Mouse (Mus musculus) MEL (cell line): ENCODE measurements around the gene Olfr1368.

ENCODE experiments used
- BHLHE40 ChIP-seq: IDR thresholded peaks from 2 replicates; pipeline ENCODE4 v1.6.1; 2012; ENCODE audit warnings: low read depth, mild to moderate bottlenecking, inconsistent platforms, low read length, improper control_type of control experiment, borderline replicate concordance
- CTCF ChIP-seq, 3 experiments: IDR thresholded peaks in 2 of 3; conservative IDR thresholded peaks in 1 of 3; 2 replicates each; pipeline ENCODE4 v1.5.1; 2011 to 2012; ENCODE audit warnings: low read length in 3 of 3, low read depth in 2 of 3, mild to moderate bottlenecking in 2 of 3, improper control_type of control experiment in 1 of 3, inconsistent platforms in 1 of 3, mixed read lengths in 1 of 3, moderate library complexity in 1 of 3; ENCODE audit not compliant: control insufficient read depth in 1 of 3, insufficient read depth in 1 of 3, poor library complexity in 1 of 3, severe bottlenecking in 1 of 3
- EP300 ChIP-seq, 2 experiments: IDR thresholded peaks; 2 replicates each; pipeline ENCODE4 v1.6.1; 2011; ENCODE audit warnings: improper control_type of control experiment in 2 of 2, low read length in 2 of 2, low read depth in 1 of 2, mild to moderate bottlenecking in 1 of 2
- KAT2A ChIP-seq: conservative IDR thresholded peaks from 2 replicates; pipeline ENCODE4 v1.6.1; 2012; ENCODE audit warnings: low read depth, low read length, improper control_type of control experiment, inconsistent platforms
- MAX ChIP-seq: IDR thresholded peaks from 2 replicates; pipeline ENCODE4 v1.6.1; 2011; ENCODE audit warnings: low read length, improper control_type of control experiment
- MXI1 ChIP-seq: IDR thresholded peaks from 2 replicates; pipeline ENCODE4 v1.6.1; 2011; ENCODE audit warnings: mild to moderate bottlenecking, low read depth, low read length, improper control_type of control experiment
- MYC ChIP-seq: IDR thresholded peaks from 2 replicates; pipeline ENCODE4 v1.6.1; 2011; ENCODE audit warnings: low read depth, mild to moderate bottlenecking, low read length, improper control_type of control experiment, moderate library complexity
- NELFE ChIP-seq: IDR thresholded peaks from 2 replicates; pipeline ENCODE4 v1.6.1; 2011; ENCODE audit warnings: low read depth, low read length, improper control_type of control experiment
- POLR2A ChIP-seq, 2 experiments: IDR thresholded peaks; 2 replicates each; pipeline ENCODE4 v1.6.1; 2011 to 2012; ENCODE audit warnings: low read length in 2 of 2, mild to moderate bottlenecking in 2 of 2, control low read depth in 1 of 2, improper control_type of control experiment in 1 of 2, low read depth in 1 of 2, moderate library complexity in 1 of 2; ENCODE audit not compliant: control insufficient read depth in 1 of 2, insufficient read depth in 1 of 2, poor library complexity in 1 of 2
- RAD21 ChIP-seq: IDR thresholded peaks from 2 replicates; pipeline ENCODE4 v1.6.1; 2011; ENCODE audit warnings: mild to moderate bottlenecking, low read depth, low read length, improper control_type of control experiment
- TAL1 ChIP-seq: IDR thresholded peaks from 2 replicates; pipeline ENCODE4 v1.6.1; 2012; ENCODE audit warnings: mild to moderate bottlenecking, inconsistent platforms, low read length, moderate library complexity, mixed read lengths
- TBP ChIP-seq: IDR thresholded peaks from 2 replicates; pipeline ENCODE4 v1.8.0; 2011; ENCODE audit warnings: low read depth, low read length, improper control_type of control experiment
- TCF12 ChIP-seq: IDR thresholded peaks from 2 replicates; pipeline ENCODE4 v1.6.1; 2014; ENCODE audit warnings: low read depth, mild to moderate bottlenecking, inconsistent platforms, low read length, improper control_type of control experiment, moderate library complexity
- UBTF ChIP-seq: IDR thresholded peaks from 2 replicates; pipeline ENCODE4 v1.6.1; 2012; ENCODE audit warnings: low read depth, mild to moderate bottlenecking, inconsistent platforms, low read length, improper control_type of control experiment, moderate library complexity, borderline replicate concordance; ENCODE audit not compliant: insufficient read depth

- TF ChIP-seq EP300 (IDR thresholded peaks at IDR 0.05; ENCODE audit: low read depth in 1 of 2, low read length in 2 of 2) (no peak), CTCF (IDR thresholded peaks at IDR 0.05 in 2 of 3, conservative IDR thresholded peaks at IDR 0.05 in 1 of 3; ENCODE audit: control insufficient read depth in 1 of 3, insufficient read depth in 1 of 3, low read depth in 2 of 3, low read length in 3 of 3, poor library complexity in 1 of 3, severe bottlenecking in 1 of 3) (no peak), NELFE (no peak), MXI1 (no peak), POLR2A (IDR thresholded peaks at IDR 0.05; ENCODE audit: control insufficient read depth in 1 of 2, insufficient read depth in 1 of 2, low read depth in 1 of 2, low read length in 2 of 2, poor library complexity in 1 of 2) (no peak), TBP (no peak), RAD21 (no peak), BHLHE40 (no peak), TAL1 (no peak), TCF12 (no peak), MAX (no peak), KAT2A (no peak), MYC (no peak), UBTF (no peak)
These were observed 38.0 kb upstream of the Olfr1368 start for GRCm38 (mm10) chr13:21183661-21184060.
